In the genomic region with DNA sequence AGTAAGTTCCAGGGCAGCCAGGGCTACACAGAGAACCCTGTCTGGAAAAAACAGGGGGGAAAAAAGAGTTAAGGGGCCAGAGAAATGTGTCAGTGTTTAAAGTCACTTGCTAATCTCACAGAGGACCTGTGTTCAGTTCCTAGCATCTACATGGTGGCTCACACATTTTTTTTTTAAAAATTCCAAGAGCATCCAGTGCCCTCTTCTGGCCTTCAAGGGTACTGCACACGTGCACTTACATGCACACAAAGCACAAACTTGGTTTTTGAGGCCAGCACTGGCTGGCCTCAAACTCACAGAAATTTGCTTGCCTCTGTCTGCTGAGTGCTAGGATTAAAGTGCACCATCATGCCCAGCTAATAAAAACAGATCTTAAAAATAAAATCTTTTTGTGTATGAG, we compare ENCODE assay signal across 1 mouse cellular context.
A peak's percentile ranks its signal among the peaks of the same experiment; 100 is the strongest.
TF ChIP-seq lines count a peak whose summit lies in the region.

No protein-coding gene starts in this region.

TF ChIP-seq in CH12.LX, 34 proteins besides CTCF, POLR2A, EP300 and RAD21:
- TF ChIP-seq SMC3 (IDR thresholded peaks at IDR 0.05; ENCODE audit: low read depth, low read length) (peak; percentile 38; the same call in 1 of the 2 replicates), ZKSCAN1 (IDR thresholded peaks at IDR 0.05; ENCODE audit: borderline replicate concordance, low read depth, low read length) (no peak), ELF1 (IDR thresholded peaks at IDR 0.05; ENCODE audit: low read depth, low read length) (no peak), GABPA (IDR thresholded peaks at IDR 0.05; ENCODE audit: insufficient replicate concordance, low read depth, low read length) (no peak), MXI1 (IDR thresholded peaks at IDR 0.05; ENCODE audit: low read depth, low read length) (no peak), UBTF (IDR thresholded peaks at IDR 0.05; ENCODE audit: low read depth, low read length) (no peak), ZNF384 (IDR thresholded peaks at IDR 0.05; ENCODE audit: low read depth, low read length) (peak; percentile 75), ETS1 (conservative IDR thresholded peaks at IDR 0.05; ENCODE audit: low read depth, low read length) (no peak), SIN3A (IDR thresholded peaks at IDR 0.05; ENCODE audit: low read length) (no peak), MAZ (IDR thresholded peaks at IDR 0.05; ENCODE audit: low read depth, low read length) (no peak), MYC (IDR thresholded peaks at IDR 0.05; ENCODE audit: low read depth, low read length) (no peak), MEF2A (IDR thresholded peaks at IDR 0.05; ENCODE audit: borderline replicate concordance, low read depth, low read length) (no peak), CHD1 (IDR thresholded peaks at IDR 0.05; ENCODE audit: low read depth, low read length) (no peak), TBP (conservative IDR thresholded peaks at IDR 0.05; ENCODE audit: low read depth, low read length) (no peak), POLR2AphosphoS2 (IDR thresholded peaks at IDR 0.05; ENCODE audit: low read depth, low read length) (0 out of 2 replicates have a peak, but pooled peaks have one; percentile 38)
